Mouse (Mus musculus) lung, postnatal 0 days (tissue): ENCODE measurements around the gene Prl2c2.
"Not testable (repeated sequence)": the region's sequence is repeated elsewhere in the genome, so short reads cannot be mapped to it uniquely, and the experiment has no call there.

Experiments used
- CTCF ChIP-seq: IDR thresholded peaks from 2 replicates; pipeline ENCODE4 v1.5.1; 2016; ENCODE audit warnings: antibody characterized with exemption, mild to moderate bottlenecking
- EP300 ChIP-seq: IDR thresholded peaks from 2 replicates; pipeline ENCODE4 v1.6.1; 2016; ENCODE audit warnings: antibody characterized with exemption, mild to moderate bottlenecking, control low read depth

DNA sequence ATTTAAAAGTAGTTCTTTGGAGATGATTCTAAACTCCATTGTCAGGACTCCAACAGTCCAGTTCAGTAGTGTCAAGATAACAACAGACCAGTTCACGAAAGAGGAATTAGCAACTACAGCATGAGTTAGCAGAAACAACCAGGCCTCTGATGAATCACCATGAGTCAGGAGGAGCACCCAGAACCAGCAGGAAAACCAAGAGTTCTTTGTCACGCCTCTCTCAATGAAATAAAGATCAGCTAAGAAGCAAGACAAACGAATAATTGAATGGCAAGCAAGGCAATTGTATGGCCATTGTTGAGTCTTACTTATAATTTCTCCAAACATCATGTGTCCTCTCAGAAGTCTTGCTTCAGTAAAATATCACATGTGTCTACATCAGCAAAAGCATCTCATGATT is 20.7 kb upstream of the Prl2c2 start:
- TF ChIP-seq EP300, CTCF: not testable (repeated sequence)
